Mouse (Mus musculus): ENCODE measurements around the gene Mcee.

DNA sequence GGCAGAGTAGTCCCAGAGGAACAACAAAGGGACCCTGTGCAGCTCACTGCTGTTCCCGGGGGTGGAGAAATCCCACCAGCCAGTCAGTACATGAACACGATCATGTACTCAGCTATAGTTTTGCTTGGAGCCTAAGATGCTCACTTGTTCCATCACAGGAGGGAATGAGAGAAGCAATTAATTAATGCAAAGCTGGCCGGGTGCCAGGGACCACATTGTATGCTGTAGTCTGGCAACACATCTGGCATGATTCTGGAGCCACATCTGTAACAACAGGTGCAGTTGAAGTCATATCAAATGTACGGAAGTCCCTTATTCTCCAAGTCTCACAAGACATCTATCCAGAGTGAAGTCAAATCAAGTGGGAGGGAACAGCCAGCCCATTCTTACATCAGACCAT lies 63.8 kb downstream of the Mcee start:
- TF ChIP-seq CTCF (IDR thresholded peaks at IDR 0.05; ENCODE audit: low read depth, low read length) (no peak), POLR2A (IDR thresholded peaks at IDR 0.05; ENCODE audit: extremely low read depth, insufficient read depth, low read length) (no peak)

Data from liver, adult 2 months (tissue).